Mouse (Mus musculus) ES-Bruce4 (cell line): ENCODE results near the gene Cpsf4.

ENCODE experiments used
- CTCF ChIP-seq: IDR thresholded peaks from one replicate; pipeline ENCODE4 v1.8.1; 2011; ENCODE audit warnings: low read depth, low read length
- POLR2A ChIP-seq: IDR thresholded peaks from one replicate; pipeline ENCODE4 v1.8.1; 2011; ENCODE audit warnings: low read length; ENCODE audit not compliant: insufficient read depth

DNA sequence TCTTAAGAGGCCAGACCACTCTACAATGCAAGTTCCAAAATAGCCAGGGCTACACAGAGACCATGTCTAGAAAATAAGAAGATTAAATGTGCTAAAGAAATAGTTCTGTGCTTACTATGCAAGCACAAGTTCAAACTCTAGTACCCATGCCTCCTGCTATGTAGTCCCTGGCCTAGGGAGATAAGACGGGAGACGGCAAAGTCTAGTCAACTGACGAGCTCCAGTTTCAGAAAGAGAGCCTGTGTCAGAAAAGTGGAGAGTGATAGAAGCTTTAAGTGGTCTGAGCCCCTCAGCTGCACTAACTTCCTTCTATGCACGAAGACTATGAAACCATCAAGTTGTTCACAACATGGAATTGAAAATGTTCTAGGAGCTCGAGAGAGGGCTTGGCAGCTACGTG lies 17.7 kb upstream of the Cpsf4 start:
- no peak for TF ChIP-seq CTCF
- no peak for TF ChIP-seq POLR2A
